Mouse (Mus musculus) adrenal gland, postnatal 4 days (tissue): ENCODE measurements at regions not wholly inside any gene's neighbourhood (a gene's known extent, or its start where the extent isn't known, plus 50 kb on each side); places are given as distances from the start of the nearest gene placed in this dataset.
A peak's percentile ranks its signal among the peaks of the same experiment; 100 is the strongest.

ENCODE experiments used
- DNase-seq, 2 experiments: peaks; one replicate each; pipeline ENCODE4 v3.0.0; 2021 to 2022; ENCODE audit warnings: low spot score in 2 of 2, mixed read lengths in 2 of 2

- DNase-seq: no peak
Measured at GRCm38 (mm10) chr16:5829071-5829470, 56.1 kb upstream of the Rbfox1 start.

DNA sequence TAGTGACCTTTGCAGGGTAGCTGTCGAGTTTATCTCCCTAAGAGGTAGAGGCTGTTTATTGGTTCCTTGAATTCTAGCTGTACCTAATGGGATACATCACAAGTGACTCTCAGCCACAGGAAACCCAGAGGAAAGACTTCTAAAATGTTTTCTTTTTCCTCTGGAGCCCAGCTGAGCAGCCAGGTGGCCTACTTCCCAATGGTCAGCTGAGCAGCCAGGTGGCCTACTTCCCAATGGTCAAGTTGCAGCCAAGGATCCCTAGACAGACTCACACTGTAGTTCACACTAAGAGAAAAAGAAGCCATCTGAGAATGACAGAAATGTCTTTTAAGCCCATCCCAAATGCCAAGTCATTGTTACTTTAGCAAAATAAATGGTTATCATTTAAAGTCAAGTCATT lies 61.8 kb upstream of the Rbfox1 start:
- DNase-seq: no peak

- no peak for DNase-seq
Measured at GRCm38 (mm10) chr16:5817166-5817565, 68.0 kb upstream of the Rbfox1 start.

DNA sequence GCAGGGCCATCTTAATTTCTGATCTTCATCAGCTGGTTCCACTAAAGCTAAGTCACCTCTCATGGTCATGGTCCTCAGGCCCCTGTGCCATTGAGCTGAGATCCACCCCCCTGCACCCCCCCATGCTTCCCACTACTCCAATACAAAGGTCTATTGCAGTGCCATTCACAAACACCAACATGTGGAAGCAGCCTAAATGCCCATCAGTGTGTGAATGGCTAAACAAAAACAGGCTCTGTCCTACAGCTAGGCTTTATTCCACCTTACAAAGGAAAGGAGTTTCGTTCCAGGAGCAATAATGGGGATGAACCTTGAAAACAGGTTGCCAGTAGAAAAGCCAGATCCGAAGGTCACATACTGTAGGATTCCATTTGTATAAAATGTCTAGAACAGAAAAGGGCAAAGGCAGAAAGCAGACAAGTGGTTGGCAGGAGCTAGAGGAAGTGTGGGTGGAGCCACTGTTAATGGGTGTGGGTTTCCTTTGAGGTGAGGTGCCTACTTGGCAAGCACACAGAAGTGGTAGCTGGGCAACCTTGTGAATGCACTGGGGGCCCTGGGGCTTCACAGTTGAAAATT lies 72.8 kb upstream of the Rbfox1 start:
- DNase-seq: no peak

- no peak for DNase-seq
Measured at GRCm38 (mm10) chr16:5811654-5811992, 73.5 kb upstream of the Rbfox1 start.

DNA sequence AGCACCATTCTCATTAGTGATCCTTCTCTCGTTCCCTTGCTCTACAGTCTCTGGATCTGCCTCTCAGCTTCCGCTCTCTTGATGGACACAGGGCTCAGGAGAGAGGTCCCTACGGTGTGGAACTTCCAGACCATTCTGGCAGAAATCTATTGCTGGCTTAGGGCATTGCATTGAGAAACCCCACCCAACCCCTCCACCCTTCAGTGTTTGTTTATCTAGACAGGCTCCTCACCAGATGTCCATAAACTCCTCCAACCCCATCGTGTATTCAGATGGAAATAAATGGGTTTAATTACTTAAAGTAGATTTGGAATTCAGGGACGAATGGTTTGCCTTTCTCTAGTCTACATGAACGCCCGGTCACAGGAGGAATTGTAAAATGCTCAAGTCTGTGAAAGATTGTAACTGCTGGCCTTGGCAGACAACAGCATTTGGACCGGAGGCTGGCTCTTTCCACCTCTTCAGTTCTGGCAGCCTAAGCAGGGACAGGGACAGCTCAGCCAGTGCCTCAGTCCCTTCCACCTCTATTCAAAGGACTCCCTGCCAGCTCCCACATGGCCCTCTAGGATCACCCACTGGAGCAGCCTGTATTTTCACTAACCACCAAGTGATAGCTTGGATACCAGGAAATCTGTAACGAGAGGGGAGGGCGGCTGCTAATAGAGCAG lies 74.0 kb upstream of the Rbfox1 start:
- DNase-seq: no peak

DNA sequence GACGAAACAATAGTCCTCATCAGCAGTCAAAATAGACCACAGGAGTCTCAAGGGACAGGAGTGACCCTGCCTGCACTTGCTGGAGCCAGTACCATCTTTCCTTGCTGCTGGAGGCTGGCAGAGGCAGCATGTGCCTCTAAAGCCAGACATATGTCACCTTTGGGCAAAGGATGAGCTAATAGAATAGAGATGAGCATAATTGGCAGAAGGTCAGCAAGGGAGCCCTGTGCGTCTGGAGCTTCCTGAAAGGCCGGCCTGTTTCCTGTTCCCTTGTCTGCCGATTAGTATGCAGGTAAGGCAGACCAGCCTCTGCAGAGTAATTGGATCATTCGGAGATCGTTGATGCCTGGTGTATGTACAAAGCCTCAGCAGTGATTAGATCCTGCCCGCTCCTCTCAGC lies 87.0 kb upstream of the Rbfox1 start:
- DNase-seq: no peak

DNA sequence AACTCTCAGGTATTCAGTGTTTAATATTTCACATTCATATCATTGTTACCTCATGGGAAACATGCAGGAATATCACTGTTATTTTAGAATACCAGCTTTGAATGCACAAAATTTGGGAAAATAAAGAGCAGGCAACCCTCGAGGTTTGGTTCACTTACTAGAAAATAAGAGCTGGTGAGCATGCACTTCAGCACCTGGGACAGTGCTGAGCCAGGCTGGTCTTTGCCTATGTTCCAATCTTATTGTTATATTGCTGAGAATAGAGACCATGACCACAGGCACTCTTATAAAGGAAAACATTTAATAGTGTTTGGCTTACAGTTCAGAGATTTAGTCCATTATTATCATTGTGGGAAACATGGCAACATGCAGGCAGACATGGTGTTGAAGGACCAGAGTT lies 92.9 kb upstream of the Rbfox1 start:
- DNase-seq: no peak

GRCm38 (mm10) chr16:5790161-5790560 lies 95.0 kb upstream of the Rbfox1 start:
- DNase-seq: no peak

DNA sequence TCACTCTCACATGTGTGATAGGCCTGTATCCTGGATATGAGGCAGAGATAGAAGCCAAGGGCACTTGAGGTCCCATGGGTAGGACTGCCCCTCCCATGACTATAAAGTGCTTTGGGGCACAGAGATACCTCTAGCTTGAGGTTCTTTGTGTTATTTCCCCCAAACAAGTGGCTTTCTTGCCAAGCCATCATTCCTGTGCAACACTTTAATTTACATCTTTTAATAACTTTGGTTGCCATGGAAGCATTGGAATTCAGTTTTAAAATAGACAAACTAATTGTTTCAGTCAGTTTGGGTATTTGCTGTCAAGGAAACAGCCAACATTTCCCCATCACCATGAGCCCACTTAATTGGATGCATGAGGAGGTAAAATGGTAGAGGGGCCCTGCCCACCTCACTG lies 97.9 kb upstream of the Rbfox1 start:
- DNase-seq: no peak

GRCm38 (mm10) chr16:5766771-5767421 lies 118.3 kb upstream of the Rbfox1 start:
- no peak for DNase-seq

DNA sequence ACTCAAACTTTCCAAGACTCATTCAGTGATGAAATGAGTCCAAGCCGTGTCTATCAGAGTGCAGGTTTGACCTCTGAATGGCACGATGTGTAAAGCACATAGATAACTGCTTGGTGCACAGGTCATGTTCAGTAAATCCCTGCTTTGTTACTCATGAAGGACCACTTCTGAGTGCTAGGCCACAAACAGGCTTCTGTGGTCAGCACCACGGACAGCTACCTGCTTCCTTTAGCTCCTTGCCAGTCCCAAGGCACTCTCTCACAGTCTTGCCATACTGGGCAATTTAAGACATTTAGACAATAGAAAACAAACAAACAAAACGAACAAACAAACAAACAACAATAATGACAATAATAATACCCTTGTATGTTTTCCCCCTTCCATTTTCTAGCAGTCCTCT lies 120.0 kb upstream of the Rbfox1 start:
- peak; percentile 7 to 12 for DNase-seq

DNA sequence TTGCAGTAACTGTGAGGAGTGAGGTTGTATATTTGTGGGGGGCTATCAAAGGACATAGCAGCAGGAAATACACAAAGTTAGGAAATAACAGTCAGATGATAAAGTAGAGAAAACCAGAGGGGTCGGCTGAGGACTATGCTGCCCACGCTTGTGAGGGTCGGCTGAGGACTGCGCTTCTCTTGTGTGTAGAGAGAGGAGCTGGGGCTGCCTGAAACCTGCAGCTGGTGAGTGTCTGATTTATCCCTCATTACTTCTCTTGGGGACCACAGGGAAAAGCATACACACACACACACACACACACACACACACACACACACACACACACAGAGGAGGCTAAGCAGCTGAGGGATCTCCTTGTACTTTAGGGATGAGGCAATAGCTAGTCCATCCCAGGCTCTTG lies 124.3 kb upstream of the Rbfox1 start:
- no peak for DNase-seq

DNA sequence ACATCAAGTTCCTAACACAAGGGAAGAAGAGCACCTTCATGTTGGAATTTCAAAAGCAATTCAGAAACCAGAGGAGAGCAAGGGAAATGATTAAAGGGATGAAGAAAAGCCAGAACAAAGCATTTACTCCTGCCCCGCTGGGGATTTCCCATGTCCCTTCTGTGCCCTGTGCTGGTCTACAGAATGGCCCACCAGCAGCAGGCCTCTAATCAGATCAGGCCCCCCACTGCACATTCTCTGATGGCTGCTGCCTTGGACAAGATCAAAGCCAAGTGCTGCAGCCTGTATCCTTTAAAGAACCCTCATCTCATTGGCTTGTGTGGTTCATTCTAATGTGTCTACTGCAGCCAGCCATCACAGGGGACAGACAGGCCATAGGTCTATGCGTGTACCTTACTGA lies 126.1 kb upstream of the Rbfox1 start:
- DNase-seq: no peak

DNA sequence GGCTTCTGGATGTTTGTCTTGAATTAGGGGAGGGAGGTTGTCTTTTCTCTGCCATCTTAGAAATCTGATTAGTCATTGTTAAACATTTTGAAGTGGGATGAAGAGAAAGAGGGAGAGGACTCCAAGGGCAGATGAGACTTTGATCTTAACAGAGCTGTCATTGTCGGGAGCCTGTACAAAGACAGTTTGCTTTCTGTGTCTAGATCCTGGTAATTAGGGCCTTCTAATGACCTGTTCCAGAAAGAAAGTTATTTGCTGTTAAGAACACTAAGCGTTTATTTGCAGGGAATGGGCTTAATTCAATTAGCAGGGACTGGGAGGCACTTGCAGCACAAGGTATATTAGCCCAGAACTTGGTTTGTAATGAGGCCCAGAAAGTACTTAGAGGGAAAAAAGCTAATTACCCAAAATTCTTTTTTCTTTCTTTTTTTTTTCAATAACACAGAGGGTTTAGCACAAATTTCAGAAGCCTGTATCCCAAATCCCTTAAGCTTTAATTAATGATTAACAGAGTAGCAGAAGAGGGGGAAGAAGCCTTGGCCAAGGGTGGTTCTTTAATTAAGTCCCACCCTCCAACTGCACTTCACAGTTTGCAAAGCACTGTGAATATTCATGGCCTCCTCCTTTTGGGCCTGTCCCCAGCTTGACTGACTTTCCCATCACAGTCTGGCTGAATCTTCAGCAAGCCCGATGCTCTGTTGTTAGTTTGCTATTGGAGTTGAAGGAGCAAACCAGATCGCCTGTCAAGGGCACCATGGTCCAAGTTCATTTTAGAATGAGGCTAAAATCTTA lies 142.2 kb upstream of the Rbfox1 start:
- no peak for DNase-seq

DNA sequence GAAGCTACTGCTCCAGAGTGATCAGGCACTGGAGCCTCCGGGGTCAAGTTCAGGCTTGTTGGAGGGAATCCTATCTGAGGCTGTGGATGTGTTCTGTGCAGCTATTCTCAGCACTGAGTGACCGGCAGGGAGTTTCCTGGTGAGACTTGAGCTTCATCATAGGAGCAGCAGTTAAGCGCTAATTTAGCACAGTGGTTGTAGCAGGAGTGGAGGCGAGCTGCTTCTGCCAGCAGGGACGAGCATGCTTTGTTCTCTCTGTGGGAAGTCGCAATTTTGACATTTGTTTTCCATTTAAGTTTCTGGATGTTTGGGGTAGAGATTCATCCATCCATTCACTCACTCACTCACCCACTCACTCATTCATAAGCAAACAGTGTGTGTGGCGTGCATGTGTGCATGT lies 144.4 kb upstream of the Rbfox1 start:
- DNase-seq: no peak

DNA sequence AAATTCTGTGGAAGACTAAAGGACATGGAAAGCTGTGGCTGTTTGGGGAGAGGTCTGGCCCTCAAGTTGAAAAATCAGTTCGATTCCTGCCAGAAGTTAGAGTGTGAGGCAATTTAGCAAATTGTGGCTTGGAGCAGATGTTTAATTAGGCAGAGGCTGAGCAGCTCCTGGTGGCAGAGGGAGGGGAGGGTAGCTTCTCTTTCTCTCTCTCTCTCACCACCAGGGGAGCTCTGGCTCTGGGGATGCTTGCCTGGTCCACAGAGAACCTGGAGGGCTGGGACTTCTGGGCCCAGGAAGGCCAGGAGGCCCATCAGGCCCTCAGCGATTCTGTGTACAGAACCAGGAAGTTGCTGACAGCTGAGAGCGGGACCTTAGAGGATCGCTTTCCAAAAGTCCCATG lies 151.5 kb upstream of the Rbfox1 start:
- DNase-seq: no peak

- DNase-seq: no peak
Measured at GRCm38 (mm10) chr16:5722506-5722905, 162.6 kb upstream of the Rbfox1 start.

- DNase-seq: no peak
Measured at GRCm38 (mm10) chr16:5713476-5713875, 171.7 kb upstream of the Rbfox1 start.

GRCm38 (mm10) chr16:5709831-5710230 lies 175.3 kb upstream of the Rbfox1 start:
- DNase-seq: no peak

DNA sequence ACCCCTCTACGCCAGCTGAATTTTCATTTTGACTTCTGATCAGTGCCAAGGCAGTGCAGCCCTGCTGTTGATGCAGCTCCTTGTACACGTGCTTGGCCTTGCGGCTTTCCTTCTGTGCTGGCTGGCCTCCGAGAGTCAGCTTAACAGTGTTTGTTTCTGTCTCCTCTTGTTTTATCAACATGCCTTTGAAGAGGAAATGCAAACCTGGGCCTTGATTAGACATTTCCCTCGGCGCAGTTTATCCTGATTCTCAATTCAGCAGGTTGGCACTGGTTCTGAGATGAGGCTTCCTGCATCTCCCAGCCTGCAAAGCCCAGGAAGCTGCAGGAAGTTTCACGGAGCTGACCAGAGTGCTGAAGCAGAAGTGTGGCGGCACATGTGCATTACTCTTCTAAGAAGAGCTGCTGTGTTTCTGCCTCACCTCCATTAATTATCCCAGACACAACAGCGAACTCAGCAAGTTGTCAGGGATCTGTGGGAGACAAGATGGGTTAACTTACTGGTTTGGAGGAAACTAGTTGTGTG lies 184.4 kb upstream of the Rbfox1 start:
- DNase-seq: peak; percentile 5 to 12

DNA sequence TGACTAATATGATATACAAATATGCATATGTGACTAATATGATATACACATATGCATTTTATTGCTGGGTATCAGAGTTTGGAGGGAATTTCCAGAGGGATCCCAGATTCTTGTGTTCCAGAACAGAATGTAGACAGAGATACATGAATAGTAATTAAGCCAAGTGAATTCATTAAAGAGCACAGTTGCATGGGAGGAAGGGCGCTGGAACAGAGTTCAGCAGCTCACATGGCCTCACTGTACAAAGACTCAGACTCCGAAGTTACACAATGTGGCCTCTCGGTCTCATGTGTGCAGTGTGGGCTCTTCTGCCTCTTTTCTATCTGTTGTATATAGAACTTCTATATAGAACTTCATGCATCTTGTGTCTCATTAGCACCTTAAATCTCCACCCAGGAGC lies 196.8 kb upstream of the Rbfox1 start:
- no peak for DNase-seq
